Mouse (Mus musculus): ENCODE measurements at regions not wholly inside any gene's neighbourhood (a gene's known extent, or its start where the extent isn't known, plus 50 kb on each side); places are given as distances from the start of the nearest gene placed in this dataset.

- intact Hi-C loops (cut with DNase I), result no loop called here
- H3K4me3 ChIP-seq, result no peak overlapping the region
- no peak for DNase-seq
- TF ChIP-seq CTCF (IDR thresholded peaks at IDR 0.05), result no peak
- H3K27ac ChIP-seq, result no peak overlapping the region
Measured at GRCm38 (mm10) chr10:112863808-112864207, 65.0 kb downstream of the Atxn7l3b start.

- intact Hi-C loops (cut with DNase I), result no loop called here
Measured at GRCm38 (mm10) chr10:112863375-112863774, 65.4 kb downstream of the Atxn7l3b start.

GRCm38 (mm10) chr10:112851997-112852396 lies 76.8 kb downstream of the Atxn7l3b start:
- intact Hi-C loops (cut with DNase I), result no loop called here
- TF ChIP-seq CTCF (IDR thresholded peaks at IDR 0.05), result no peak
- Histone ChIP-seq H3K27ac (no peak overlapping the region), H3K4me3 (no peak overlapping the region)
- no peak for DNase-seq

More at GRCm38 (mm10) chr10:112863375-112863774, 65.4 kb downstream of the Atxn7l3b start:
- TF ChIP-seq CTCF (IDR thresholded peaks at IDR 0.05), result no peak
- Histone ChIP-seq H3K27ac (no peak overlapping the region), H3K4me3 (no peak overlapping the region)
- DNase-seq, result no peak

- TF ChIP-seq CTCF (IDR thresholded peaks at IDR 0.05), result peak; percentile 28
- intact Hi-C loops (cut with DNase I), result no loop called here
Measured at GRCm38 (mm10) chr10:112846225-112846624, 82.6 kb downstream of the Atxn7l3b start.

GRCm38 (mm10) chr10:112837400-112838035 lies 91.3 kb downstream of the Atxn7l3b start:
- intact Hi-C loops (cut with DNase I), result no loop called here
- Histone ChIP-seq H3K27ac (no peak overlapping the region), H3K4me3 (no peak overlapping the region)
- DNase-seq, result no peak
- TF ChIP-seq CTCF (IDR thresholded peaks at IDR 0.05), result no peak

More at GRCm38 (mm10) chr10:112846225-112846624, 82.6 kb downstream of the Atxn7l3b start:
- Histone ChIP-seq H3K4me3 (no peak overlapping the region), H3K27ac (no peak overlapping the region)
- DNase-seq, result no peak

- intact Hi-C loops (cut with DNase I), result no loop called here
- H3K27ac ChIP-seq, result no peak overlapping the region
- H3K4me3 ChIP-seq, result no peak overlapping the region
- DNase-seq, result no peak
- TF ChIP-seq CTCF (IDR thresholded peaks at IDR 0.05), result no peak
Measured at GRCm38 (mm10) chr10:112835970-112836369, 92.8 kb downstream of the Atxn7l3b start.

GRCm38 (mm10) chr10:112835508-112835907 lies 93.3 kb downstream of the Atxn7l3b start:
- no peak overlapping the region for H3K27ac ChIP-seq
- TF ChIP-seq CTCF (IDR thresholded peaks at IDR 0.05), result no peak
- intact Hi-C loops (cut with DNase I), result no loop called here
- no peak for DNase-seq
- no peak overlapping the region for H3K4me3 ChIP-seq

- intact Hi-C loops (cut with DNase I), result no loop called here
- H3K27ac ChIP-seq, result no peak overlapping the region
- TF ChIP-seq CTCF (IDR thresholded peaks at IDR 0.05), result no peak
- no peak for DNase-seq
- no peak overlapping the region for H3K4me3 ChIP-seq
Measured at GRCm38 (mm10) chr10:112810181-112810580, 118.6 kb downstream of the Atxn7l3b start.

GRCm38 (mm10) chr10:112803557-112803956 lies 125.2 kb downstream of the Atxn7l3b start:
- H3K27ac ChIP-seq, result no peak overlapping the region
- H3K4me3 ChIP-seq, result no peak overlapping the region
- peak; percentile 38 for TF ChIP-seq CTCF (IDR thresholded peaks at IDR 0.05)
- intact Hi-C loops (cut with DNase I), result no loop called here
- DNase-seq, result no peak

GRCm38 (mm10) chr10:112801560-112801959 lies 127.2 kb downstream of the Atxn7l3b start:
- Histone ChIP-seq H3K27ac (no peak overlapping the region), H3K4me3 (no peak overlapping the region)
- peak; percentile 18 for DNase-seq
- intact Hi-C loops (cut with DNase I), result no loop called here
- peak; percentile 80 for TF ChIP-seq CTCF (IDR thresholded peaks at IDR 0.05)

- no peak for TF ChIP-seq CTCF (IDR thresholded peaks at IDR 0.05)
- no peak overlapping the region for H3K4me3 ChIP-seq
- no peak overlapping the region for H3K27ac ChIP-seq
- DNase-seq, result no peak
- intact Hi-C loops (cut with DNase I), result no loop called here
Measured at GRCm38 (mm10) chr10:112798603-112799002, 130.2 kb downstream of the Atxn7l3b start.

GRCm38 (mm10) chr10:112798090-112798489 lies 130.7 kb downstream of the Atxn7l3b start:
- TF ChIP-seq CTCF (IDR thresholded peaks at IDR 0.05), result no peak
- intact Hi-C loops (cut with DNase I), result no loop called here
- Histone ChIP-seq H3K27ac (no peak overlapping the region), H3K4me3 (no peak overlapping the region)
- no peak for DNase-seq

GRCm38 (mm10) chr10:112795938-112796337 lies 132.9 kb downstream of the Atxn7l3b start:
- no peak for DNase-seq
- no peak overlapping the region for H3K4me3 ChIP-seq
- intact Hi-C loops (cut with DNase I), result no loop called here
- TF ChIP-seq CTCF (IDR thresholded peaks at IDR 0.05), result no peak
- H3K27ac ChIP-seq, result no peak overlapping the region

GRCm38 (mm10) chr10:112795473-112795872 lies 133.3 kb downstream of the Atxn7l3b start:
- Histone ChIP-seq H3K27ac (no peak overlapping the region), H3K4me3 (no peak overlapping the region)
- DNase-seq, result no peak
- intact Hi-C loops (cut with DNase I), result no loop called here
- TF ChIP-seq CTCF (IDR thresholded peaks at IDR 0.05), result no peak
